Mouse (Mus musculus) intestine, embryonic 15.5 days (tissue): ENCODE results near the gene Plxnb2. TPM values are rescaled to one million over a fixed set of nuclear protein-coding genes. Genes with fewer than 3 reads are reported as not detected.

Experiments used
- ATAC-seq: fragments of 200-750 bp; cut with Nextera tagmentation; 2 replicates; pipeline ENCODE4 v1.8.0; 2017; ENCODE audit warnings: moderate TSS enrichment, moderate library complexity
- H3K27ac ChIP-seq: fragments of 300-500 bp; sonication (generic); 2 replicates; pipeline ENCODE4 v1.5.1; 2015; ENCODE audit warnings: mild to moderate bottlenecking, inconsistent platforms
- H3K27me3 ChIP-seq: fragments of 300-500 bp; sonication (generic); replicated peaks from 2 replicates; pipeline ENCODE4 v1.6.1; 2015; ENCODE audit warnings: inconsistent platforms
- H3K36me3 ChIP-seq: fragments of 300-500 bp; sonication (generic); 2 replicates; pipeline ENCODE4 v1.6.1; 2015; ENCODE audit warnings: inconsistent platforms
- H3K4me1 ChIP-seq: fragments of 300-500 bp; sonication (generic); replicated peaks from 2 replicates; pipeline ENCODE4 v1.6.1; 2015; ENCODE audit warnings: inconsistent platforms
- H3K4me2 ChIP-seq: fragments of 300-500 bp; sonication (generic); replicated peaks from 2 replicates; pipeline ENCODE4 v1.6.1; 2015; ENCODE audit warnings: mild to moderate bottlenecking, inconsistent platforms
- H3K4me3 ChIP-seq: fragments of 300-500 bp; sonication (generic); replicated peaks from 2 replicates; pipeline ENCODE4 v1.5.1; 2015; ENCODE audit warnings: inconsistent platforms
- H3K9ac ChIP-seq: fragments of 300-500 bp; sonication (generic); 2 replicates; pipeline ENCODE4 v1.6.1; 2015; ENCODE audit warnings: inconsistent platforms
- H3K9me3 ChIP-seq: fragments of 300-500 bp; sonication (generic); 2 replicates; pipeline ENCODE4 v1.6.1; 2016; ENCODE audit warnings: inconsistent platforms
- WGBS: fragments of 180-500 bp; shearing (Covaris S2); methylation state at CpG from one replicate; pipeline ENCODE4 v1.1.7; 2015; 5-methylcytosine and 5-hydroxymethylcytosine counted together
- polyA plus RNA-seq: library from polyadenylated mRNA; unstranded; fragments of >200 nt; fragmentation: Nextera tagmentation; extraction: Ambion mirVana; gene quantifications from 2 replicates; pipeline ENCODE4 v1.2.1, GENCODE M21; 2015

Gene Plxnb2
- polyA plus RNA-seq, result 107 and 118 TPM in 2 replicates

DNA sequence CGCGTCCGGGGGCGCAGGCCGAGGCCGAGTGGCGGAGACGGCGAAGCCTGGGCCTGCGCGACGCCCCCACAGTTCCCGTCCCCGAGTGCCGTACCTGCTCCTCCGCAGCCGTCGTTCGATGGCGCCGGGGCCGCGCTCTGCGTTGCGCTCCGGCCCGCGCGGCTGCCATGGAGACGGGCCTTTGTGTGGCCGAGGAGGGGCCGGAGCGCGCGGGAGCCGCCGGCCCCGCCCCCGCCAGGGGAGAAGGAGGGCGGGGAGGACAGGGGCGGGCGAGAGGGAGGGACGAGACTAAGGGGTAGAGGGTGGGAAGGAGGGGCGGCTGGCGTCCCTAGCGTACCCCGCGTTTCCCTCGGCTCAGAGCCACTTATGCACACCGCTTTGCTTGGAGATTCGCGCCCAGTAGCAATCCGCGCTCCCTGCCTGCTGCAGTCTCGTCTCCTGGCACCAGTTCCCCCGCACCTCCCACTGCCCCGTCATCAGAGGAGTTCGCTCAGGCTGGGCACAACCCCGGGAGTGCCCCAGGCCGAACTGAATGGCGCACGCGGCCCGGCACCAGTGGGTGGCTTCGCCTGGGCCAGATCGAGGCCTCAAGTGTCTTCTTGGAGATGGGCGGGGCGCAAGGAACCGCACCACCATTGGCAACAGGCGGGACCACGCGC, at the start of gene Plxnb2:
Plxnb2 (minus strand) TSS at position 218 of the 659 bp plus-strand sequence.
- H3K27ac ChIP-seq, result peak within 1 kb of the TSS; percentile 93
- peak within 1 kb of the TSS; percentile 90 for H3K4me2 ChIP-seq
- H3K9ac ChIP-seq, result peak within 1 kb of the TSS; percentile 80
- no peaks in the 10 kb centered on the region for H3K27me3 ChIP-seq
- ATAC-seq, result peak; percentile 87
- peaks cover 45% of the 10 kb centered on the region for H3K4me1 ChIP-seq
- under 1% methylated on average over 63 of the region's 72 CpGs for WGBS
- no peaks in the 10 kb centered on the region for H3K9me3 ChIP-seq
- peak within 1 kb of the TSS; percentile 85 for H3K4me3 ChIP-seq
- H3K36me3 ChIP-seq, result no peaks in the 10 kb centered on the region

GRCm38 (mm10) chr15:89215611-89216233, 35.1 kb upstream of the Plxnb2 start:
- H3K4me1 ChIP-seq, result peaks cover 6% of the 10 kb centered on the region; the same call in 1 of the 2 replicates
- no peak overlapping the region for H3K4me2 ChIP-seq
- no peak overlapping the region for H3K4me3 ChIP-seq
- no peak overlapping the region for H3K27ac ChIP-seq
- peaks cover 6% of the 10 kb centered on the region for H3K36me3 ChIP-seq
- no peak for ATAC-seq
- no peaks in the 10 kb centered on the region for H3K9me3 ChIP-seq
- WGBS, result 87% methylated on average over 2 of the region's 2 CpGs
- no peak overlapping the region for H3K9ac ChIP-seq
- no peaks in the 10 kb centered on the region for H3K27me3 ChIP-seq

DNA sequence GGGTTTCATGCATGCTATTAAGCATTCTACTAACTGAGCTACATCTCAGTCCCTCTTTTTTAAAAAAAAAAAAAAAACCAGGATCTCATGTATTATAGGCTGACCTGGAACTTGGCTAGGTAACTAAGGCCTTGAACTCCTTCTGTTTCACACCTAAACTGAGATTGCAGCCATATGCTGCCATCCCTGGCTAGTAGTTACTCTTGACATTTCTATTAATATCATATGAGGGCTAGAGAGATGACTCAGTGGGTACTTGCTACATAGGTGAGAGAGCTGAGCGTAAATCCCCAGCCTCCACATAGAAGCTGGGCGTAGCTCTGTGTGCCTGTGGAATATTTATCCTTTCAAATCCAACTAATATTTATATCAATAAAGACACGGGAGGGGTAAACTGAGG, 34.4 kb upstream of the Plxnb2 start:
- H3K9ac ChIP-seq, result no peak overlapping the region
- no peak overlapping the region for H3K27ac ChIP-seq
- no peak for ATAC-seq
- H3K4me3 ChIP-seq, result no peak overlapping the region
- H3K36me3 ChIP-seq, result peaks cover 6% of the 10 kb centered on the region
- peaks cover 9% of the 10 kb centered on the region; the same call in 1 of the 2 replicates for H3K4me1 ChIP-seq
- no peak overlapping the region for H3K4me2 ChIP-seq
- no peaks in the 10 kb centered on the region for H3K9me3 ChIP-seq
- no peaks in the 10 kb centered on the region for H3K27me3 ChIP-seq
- 92% methylated on average over 3 of the region's 3 CpGs for WGBS

GRCm38 (mm10) chr15:89213517-89213916, 32.9 kb upstream of the Plxnb2 start:
- ATAC-seq, result no peak

DNA sequence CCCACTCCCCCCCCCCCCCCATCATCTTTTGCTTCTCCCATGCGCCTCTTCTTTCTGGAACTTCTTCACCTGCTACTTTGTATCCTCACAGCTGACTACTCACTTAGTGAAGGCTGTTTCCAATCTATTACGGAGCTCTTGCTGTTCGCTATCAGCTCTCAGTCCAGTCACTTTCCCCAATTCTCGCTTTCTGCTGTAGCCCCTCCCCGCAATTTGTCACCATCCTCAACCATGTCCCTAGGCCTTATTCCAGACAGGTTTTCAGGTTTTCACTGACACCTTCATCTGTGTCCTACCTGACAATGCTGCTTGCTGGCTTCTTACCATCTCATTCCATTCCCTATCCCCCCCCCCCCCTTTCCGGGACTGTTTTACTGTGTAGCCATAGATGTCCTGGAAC, 31.9 kb upstream of the Plxnb2 start:
- Histone ChIP-seq H3K27ac (no peak overlapping the region), H3K27me3 (no peaks in the 10 kb centered on the region), H3K36me3 (peaks cover 6% of the 10 kb centered on the region), H3K4me3 (peak overlapping the region; percentile 89), H3K4me2 (peak overlapping the region; percentile 83), H3K9me3 (no peaks in the 10 kb centered on the region), H3K9ac (no peak overlapping the region), H3K4me1 (peaks cover 9% of the 10 kb centered on the region; the same call in 1 of the 2 replicates)
- WGBS, result 70% methylated on average over 6 of the region's 6 CpGs
- ATAC-seq, result no peak

More at GRCm38 (mm10) chr15:89213517-89213916, 32.9 kb upstream of the Plxnb2 start:
- Histone ChIP-seq H3K27ac (no peak overlapping the region), H3K9me3 (no peaks in the 10 kb centered on the region), H3K4me3 (no peak overlapping the region), H3K36me3 (peaks cover 6% of the 10 kb centered on the region), H3K4me2 (no peak overlapping the region), H3K4me1 (peaks cover 9% of the 10 kb centered on the region; the same call in 1 of the 2 replicates), H3K9ac (no peak overlapping the region), H3K27me3 (no peaks in the 10 kb centered on the region)
- 85% methylated on average over 3 of the region's 3 CpGs for WGBS

GRCm38 (mm10) chr15:89211716-89212461, 31.3 kb upstream of the Plxnb2 start:
- peak overlapping the region; percentile 83 for H3K4me2 ChIP-seq
- whole genome bisulfite sequencing, result 2% methylated on average over 35 of the region's 35 CpGs
- peak overlapping the region; percentile 89 for H3K4me3 ChIP-seq
- peaks cover 9% of the 10 kb centered on the region; the same call in 1 of the 2 replicates for H3K4me1 ChIP-seq
- H3K27me3 ChIP-seq, result no peaks in the 10 kb centered on the region
- no peak; the same call in none of the 2 replicates for ATAC-seq
- H3K36me3 ChIP-seq, result peaks cover 6% of the 10 kb centered on the region
- H3K9me3 ChIP-seq, result no peaks in the 10 kb centered on the region
- peak overlapping the region; percentile 97 for H3K9ac ChIP-seq
- peak overlapping the region; percentile 68 for H3K27ac ChIP-seq

- Histone ChIP-seq H3K27me3 (no peaks in the 10 kb centered on the region), H3K4me2 (peak within 1 kb of the TSS; percentile 83), H3K9ac (peak within 1 kb of the TSS; percentile 97), H3K9me3 (no peaks in the 10 kb centered on the region), H3K4me1 (peaks cover 9% of the 10 kb centered on the region; the same call in 1 of the 2 replicates), H3K4me3 (peak within 1 kb of the TSS; percentile 89), H3K27ac (peak within 1 kb of the TSS; percentile 68), H3K36me3 (no peaks in the 10 kb centered on the region)
- ATAC-seq, result peak; percentile 87
- 2% methylated on average over 70 of the region's 73 CpGs for WGBS
Observed at GRCm38 (mm10) chr15:89210915-89211715, 30.5 kb upstream of the Plxnb2 start, which contains the start of gene Ppp6r2. Gene Ppp6r2 (plus strand): TSS chr15:89211553.

DNA sequence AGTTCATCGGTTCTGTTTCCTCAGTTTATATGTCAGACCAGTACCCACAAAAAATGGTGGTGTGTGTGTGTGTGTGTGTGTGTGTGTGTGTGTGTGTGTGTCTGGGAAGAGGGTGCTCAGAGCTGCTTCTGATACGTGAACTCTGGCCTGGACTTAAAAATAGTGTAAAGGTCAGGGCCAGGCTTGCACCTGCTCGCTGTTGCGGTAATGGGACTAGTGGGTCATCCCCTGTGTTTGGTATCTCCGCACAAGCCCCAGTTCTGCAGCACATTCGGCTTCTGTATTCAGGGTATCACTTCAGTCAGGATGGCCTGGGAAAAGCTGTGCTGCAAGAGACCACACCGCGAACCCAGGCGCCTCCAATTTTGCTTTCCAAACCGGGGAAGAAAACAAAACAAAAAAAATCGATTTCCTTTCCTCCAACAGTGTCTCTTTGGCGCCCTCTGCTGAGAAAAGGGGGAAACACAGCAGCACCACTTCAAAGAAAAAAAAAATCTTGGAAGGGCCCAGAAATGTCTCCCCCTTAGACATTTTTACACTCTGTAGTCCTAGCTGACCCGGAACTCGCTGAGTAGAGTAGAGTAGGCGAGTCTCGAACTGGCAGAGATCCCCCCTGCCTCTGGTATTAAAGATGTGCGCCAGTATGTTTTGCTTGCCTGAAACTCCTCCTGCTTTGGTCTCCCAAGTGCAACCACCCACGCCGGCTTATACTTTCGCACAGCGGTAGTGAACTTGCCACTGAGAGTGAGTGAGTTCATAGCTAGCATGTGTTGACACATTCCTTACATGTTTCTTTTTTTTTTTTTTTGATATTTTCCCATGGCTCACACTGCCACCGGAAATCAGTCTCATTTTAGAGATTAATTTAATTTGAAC, 29.5 kb upstream of the Plxnb2 start:
- Histone ChIP-seq H3K9me3 (no peaks in the 10 kb centered on the region), H3K36me3 (no peaks in the 10 kb centered on the region), H3K9ac (peak overlapping the region; percentile 43; the same call in 1 of the 2 replicates), H3K27me3 (no peaks in the 10 kb centered on the region), H3K4me1 (peaks cover 9% of the 10 kb centered on the region; the same call in 1 of the 2 replicates), H3K27ac (peak overlapping the region; percentile 58), H3K4me2 (peak overlapping the region; percentile 63), H3K4me3 (peak overlapping the region; percentile 34)
- ATAC-seq, result peak; percentile 16
- WGBS, result 17% methylated on average over 22 of the region's 22 CpGs

DNA sequence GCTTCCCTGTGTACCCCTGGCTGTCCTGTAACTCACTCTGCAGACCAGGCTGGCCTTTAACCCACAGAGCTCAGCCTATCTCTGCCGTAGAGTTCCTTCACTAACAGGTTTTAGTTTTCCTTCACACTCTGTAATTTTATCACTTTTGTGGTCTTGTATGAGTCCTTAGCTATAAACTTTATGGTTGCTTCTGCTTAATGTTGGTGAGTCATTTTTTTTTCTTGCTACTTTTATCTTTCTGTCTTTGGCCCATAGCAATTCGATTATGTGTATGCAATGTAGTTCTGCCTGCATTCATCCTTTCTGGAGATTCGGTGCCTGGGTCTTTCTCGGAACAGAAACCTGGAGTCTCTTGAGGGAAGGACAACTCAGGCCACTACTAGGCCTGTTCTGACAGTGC, 26.9 kb upstream of the Plxnb2 start:
- Histone ChIP-seq H3K9me3 (no peaks in the 10 kb centered on the region), H3K27ac (no peak overlapping the region), H3K9ac (no peak overlapping the region), H3K27me3 (no peaks in the 10 kb centered on the region), H3K4me3 (no peak overlapping the region), H3K4me1 (peaks cover 6% of the 10 kb centered on the region; the same call in 1 of the 2 replicates), H3K4me2 (no peak overlapping the region), H3K36me3 (no peaks in the 10 kb centered on the region)
- WGBS, result 71% methylated on average over 4 of the region's 4 CpGs
- ATAC-seq, result no peak

DNA sequence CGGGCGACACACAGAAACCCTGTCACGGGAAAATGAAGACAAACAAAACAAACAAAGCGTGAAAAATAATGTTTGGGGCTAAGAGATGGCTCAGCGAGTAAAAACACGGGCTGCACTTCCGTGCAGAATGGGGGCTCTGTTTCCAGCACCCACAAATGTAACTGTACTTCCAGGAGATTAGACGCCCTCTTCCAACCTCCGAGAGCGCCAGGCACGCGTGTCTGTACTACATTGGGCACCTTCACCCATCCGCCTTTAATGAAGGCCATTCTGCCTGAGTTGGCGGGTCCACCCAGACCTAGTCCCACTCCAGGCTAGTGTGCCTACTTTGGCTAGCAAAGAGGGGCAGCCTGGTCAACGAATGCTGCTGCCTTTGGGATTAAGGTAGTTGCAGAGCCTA, 16.5 kb upstream of the Plxnb2 start:
- 0 out of 2 replicates have a peak overlapping the region, but pooled peaks have one; percentile 56 for H3K27ac ChIP-seq
- 65% methylated on average over 15 of the region's 15 CpGs for WGBS
- ATAC-seq, result no peak

DNA sequence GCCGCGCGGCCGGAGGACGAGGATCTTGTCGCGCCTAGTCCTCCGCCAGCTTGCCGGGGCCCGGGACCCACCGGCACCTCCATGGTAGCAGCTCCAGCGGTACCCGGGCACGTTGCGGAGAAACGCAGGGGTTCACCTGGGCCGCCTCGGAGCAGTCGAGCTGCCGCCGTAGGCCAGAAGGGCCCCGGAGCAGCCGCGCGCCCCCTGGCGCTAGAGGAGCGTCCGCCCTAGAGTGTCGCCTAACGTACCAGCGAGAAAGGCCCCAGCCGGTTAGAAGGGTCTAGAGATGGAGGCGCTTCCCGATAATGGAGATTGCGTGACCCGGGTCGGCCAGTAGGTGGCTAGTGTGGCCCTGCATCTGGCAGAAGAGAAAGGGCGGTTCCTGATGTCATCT, 15.7 kb upstream of the Plxnb2 start, which contains the start of gene Dennd6b:
Dennd6b (minus strand) TSS at position 184 of the 394 bp plus-strand sequence.
- Histone ChIP-seq H3K27me3 (no peaks in the 10 kb centered on the region), H3K9ac (peak within 1 kb of the TSS; percentile 71), H3K27ac (peak within 1 kb of the TSS; percentile 92), H3K4me3 (peak within 1 kb of the TSS; percentile 59), H3K36me3 (no peaks in the 10 kb centered on the region), H3K9me3 (no peaks in the 10 kb centered on the region), H3K4me1 (peaks cover 14% of the 10 kb centered on the region), H3K4me2 (peak within 1 kb of the TSS; percentile 82)
- WGBS, result under 1% methylated on average over 38 of the region's 38 CpGs
- peak; percentile 99 for ATAC-seq

More for the DNA sequence above, 16.5 kb upstream of the Plxnb2 start:
- H3K9ac ChIP-seq, result peak overlapping the region; percentile 71
- H3K4me3 ChIP-seq, result peak overlapping the region; percentile 59
- H3K4me2 ChIP-seq, result peak overlapping the region; percentile 82
- H3K27me3 ChIP-seq, result no peaks in the 10 kb centered on the region
- no peaks in the 10 kb centered on the region for H3K36me3 ChIP-seq
- H3K4me1 ChIP-seq, result peaks cover 14% of the 10 kb centered on the region
- H3K9me3 ChIP-seq, result no peaks in the 10 kb centered on the region
